Mouse (Mus musculus): ENCODE measurements at regions not wholly inside any gene's neighbourhood (a gene's known extent, or its start where the extent isn't known, plus 50 kb on each side); places are given as distances from the start of the nearest gene placed in this dataset.

DNA sequence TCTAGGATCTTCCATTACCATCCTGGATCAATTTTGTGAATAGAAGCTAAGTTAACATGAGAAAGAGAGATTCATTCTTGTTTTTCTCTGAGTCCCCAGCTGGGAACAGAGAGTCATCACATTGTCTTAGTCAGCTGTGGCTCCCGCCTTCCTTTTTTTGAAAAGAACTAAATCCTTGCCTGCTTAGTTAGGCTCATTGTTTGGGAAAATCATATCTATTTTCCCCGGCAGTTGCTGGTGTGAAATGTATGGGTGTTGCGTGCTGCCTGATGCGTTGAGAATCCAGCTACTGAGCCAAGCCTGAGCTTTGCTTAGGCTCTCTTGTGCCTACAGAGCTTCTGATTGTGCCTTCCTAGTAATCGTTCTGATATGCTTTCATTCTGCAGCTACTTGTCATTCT lies 66.3 kb downstream of the Fam50b start:
- Histone ChIP-seq H3K9me3 (ENCODE audit: control insufficient read depth, low read length) (0 out of 2 replicates have a peak, but pooled peaks cover 3% of the 10 kb centered on the region), H3K9ac (ENCODE audit: low read length) (no peak overlapping the region), H3K4me2 (ENCODE audit: low read depth, low read length) (no peak overlapping the region), H3K4me1 (replicated peaks; ENCODE audit: control insufficient read depth, insufficient read depth, low read length) (no peaks in the 10 kb centered on the region), H3K27ac (ENCODE audit: low read length) (no peak overlapping the region), H3K27me3 (ENCODE audit: control insufficient read depth, insufficient read depth, low read depth, low read length) (no peaks in the 10 kb centered on the region), H3K4me3 (ENCODE audit: low read length) (no peak overlapping the region), H3K36me3 (ENCODE audit: control insufficient read depth, insufficient read depth, low read length) (no peaks in the 10 kb centered on the region)
- ATAC-seq (ENCODE audit: low read depth), result no peak
- 65% methylated on average over 5 of the region's 5 CpGs for WGBS

DNA sequence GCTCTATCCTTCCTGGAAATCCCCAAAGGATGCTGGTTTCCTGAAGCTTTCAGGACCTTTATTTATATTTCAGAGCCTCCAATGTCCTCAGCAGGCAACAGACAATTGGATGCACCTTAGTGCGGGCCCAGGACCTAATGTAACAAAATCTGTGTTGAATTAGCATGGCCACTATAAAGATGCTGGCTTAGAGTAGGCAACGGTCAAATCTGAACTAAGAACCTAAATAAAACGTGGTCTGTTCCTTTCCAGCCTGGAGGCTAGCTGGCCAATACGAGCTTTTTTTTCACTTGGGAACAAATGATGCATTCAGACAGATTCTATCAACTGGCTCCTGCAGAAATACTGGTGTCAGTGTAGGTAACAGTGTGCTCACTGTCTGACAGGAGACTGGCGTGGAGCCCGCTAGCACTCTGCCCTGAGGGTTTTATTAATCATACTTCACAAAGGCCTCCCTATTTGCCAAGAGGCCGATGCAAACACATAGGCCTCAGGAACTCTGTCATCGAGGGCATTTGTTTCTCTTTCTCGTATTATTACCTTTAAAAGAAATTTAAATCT lies 68.5 kb upstream of the Prpf4b start:
- Histone ChIP-seq H3K9me3 (ENCODE audit: control insufficient read depth, low read length) (0 out of 2 replicates have a peak, but pooled peaks cover 3% of the 10 kb centered on the region), H3K4me3 (ENCODE audit: low read length) (no peak overlapping the region), H3K4me1 (replicated peaks; ENCODE audit: control insufficient read depth, insufficient read depth, low read length) (no peaks in the 10 kb centered on the region), H3K36me3 (ENCODE audit: control insufficient read depth, insufficient read depth, low read length) (no peaks in the 10 kb centered on the region), H3K27me3 (ENCODE audit: control insufficient read depth, insufficient read depth, low read depth, low read length) (no peaks in the 10 kb centered on the region), H3K27ac (ENCODE audit: low read length) (no peak overlapping the region), H3K4me2 (ENCODE audit: low read depth, low read length) (no peak overlapping the region), H3K9ac (ENCODE audit: low read length) (no peak overlapping the region)
- ATAC-seq (ENCODE audit: low read depth), result no peak
- WGBS, result 45% methylated on average over 9 of the region's 9 CpGs

DNA sequence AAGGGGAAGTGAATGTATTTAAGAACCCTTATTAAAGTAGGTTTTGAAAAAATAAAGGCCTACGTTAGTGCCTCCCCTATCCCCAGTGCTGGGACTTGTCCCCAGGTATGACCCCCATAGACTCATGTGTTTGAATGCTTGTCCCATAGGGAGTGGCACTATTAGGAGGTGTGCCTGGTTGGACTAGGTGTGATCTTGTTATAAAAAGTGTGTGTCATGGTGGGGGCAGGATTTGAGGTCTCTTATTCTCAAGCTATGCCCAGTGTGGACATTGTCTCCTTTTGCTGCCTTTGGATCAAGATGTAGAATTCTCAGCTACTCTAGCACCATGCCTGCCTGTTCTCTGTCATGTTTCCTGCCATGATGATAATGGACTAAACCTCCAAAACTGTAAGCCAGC lies 65.6 kb upstream of the Prpf4b start:
- no peaks in the 10 kb centered on the region for H3K27me3 ChIP-seq (ENCODE audit: control insufficient read depth, insufficient read depth, low read depth, low read length)
- no peak for ATAC-seq (ENCODE audit: low read depth)
- H3K27ac ChIP-seq (ENCODE audit: low read length), result no peak overlapping the region
- no peak overlapping the region for H3K4me2 ChIP-seq (ENCODE audit: low read depth, low read length)
- no peak overlapping the region for H3K4me3 ChIP-seq (ENCODE audit: low read length)
- peaks cover 6% of the 10 kb centered on the region for H3K4me1 ChIP-seq (replicated peaks; ENCODE audit: control insufficient read depth, insufficient read depth, low read length)
- H3K9me3 ChIP-seq (ENCODE audit: control insufficient read depth, low read length), result no peaks in the 10 kb centered on the region
- no peak overlapping the region for H3K9ac ChIP-seq (ENCODE audit: low read length)
- WGBS, result 83% methylated on average over 1 of the region's 1 CpGs
- no peaks in the 10 kb centered on the region for H3K36me3 ChIP-seq (ENCODE audit: control insufficient read depth, insufficient read depth, low read length)

DNA sequence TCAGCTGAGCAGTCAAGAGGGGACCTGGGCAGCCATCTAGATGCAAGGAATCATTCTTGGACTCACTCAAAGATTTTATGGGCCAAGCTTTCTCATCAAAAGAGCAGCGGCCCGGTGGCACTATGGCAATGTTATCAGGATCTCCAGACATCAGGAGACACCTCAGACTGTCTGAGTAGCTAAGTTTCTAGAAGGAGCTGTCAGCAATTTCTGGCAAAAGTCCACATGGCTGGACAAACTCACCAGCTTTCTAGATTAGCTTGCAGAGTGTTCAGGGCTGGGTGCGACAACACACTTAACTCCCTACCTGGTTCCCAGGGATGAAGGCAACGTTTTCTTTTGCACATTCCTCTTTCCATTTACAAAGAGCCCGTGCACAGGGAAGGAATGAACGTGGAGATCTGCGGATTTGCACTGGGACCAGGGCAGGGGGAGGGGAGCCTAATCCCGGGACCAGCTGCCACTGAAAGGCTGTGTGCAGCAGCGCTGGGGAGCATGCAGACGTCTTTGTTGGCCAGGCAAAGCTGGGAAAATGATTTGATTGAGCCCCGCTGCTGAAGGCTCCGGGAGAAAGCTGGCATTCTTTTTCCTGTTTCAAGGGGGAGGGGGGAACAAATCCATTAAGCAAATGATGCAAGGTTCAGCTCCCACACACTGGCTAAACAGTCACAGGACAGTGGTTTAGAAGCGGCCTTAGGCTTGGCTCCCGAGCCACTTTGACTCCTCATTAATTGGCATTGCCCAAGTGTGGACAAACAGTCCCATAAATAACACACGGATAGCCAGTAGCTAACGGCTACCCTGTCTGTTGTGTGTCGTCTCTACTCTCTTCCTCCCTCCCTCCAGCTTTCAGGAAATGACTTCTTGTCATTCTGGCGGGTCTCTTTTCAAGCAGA lies 60.7 kb upstream of the Prpf4b start:
- ATAC-seq (ENCODE audit: low read depth), result peak; percentile 84
- WGBS, result 14% methylated on average over 18 of the region's 18 CpGs
- Histone ChIP-seq H3K4me3 (ENCODE audit: low read length) (peak overlapping the region; percentile 1; the same call in 1 of the 2 replicates), H3K27ac (ENCODE audit: low read length) (peak overlapping the region; percentile 35), H3K9me3 (ENCODE audit: control insufficient read depth, low read length) (no peaks in the 10 kb centered on the region), H3K36me3 (ENCODE audit: control insufficient read depth, insufficient read depth, low read length) (no peaks in the 10 kb centered on the region), H3K4me1 (replicated peaks; ENCODE audit: control insufficient read depth, insufficient read depth, low read length) (peaks cover 14% of the 10 kb centered on the region), H3K27me3 (ENCODE audit: control insufficient read depth, insufficient read depth, low read depth, low read length) (no peaks in the 10 kb centered on the region), H3K9ac (ENCODE audit: low read length) (peak overlapping the region; percentile 42; the same call in 1 of the 2 replicates), H3K4me2 (ENCODE audit: low read depth, low read length) (peak overlapping the region; percentile 42)

DNA sequence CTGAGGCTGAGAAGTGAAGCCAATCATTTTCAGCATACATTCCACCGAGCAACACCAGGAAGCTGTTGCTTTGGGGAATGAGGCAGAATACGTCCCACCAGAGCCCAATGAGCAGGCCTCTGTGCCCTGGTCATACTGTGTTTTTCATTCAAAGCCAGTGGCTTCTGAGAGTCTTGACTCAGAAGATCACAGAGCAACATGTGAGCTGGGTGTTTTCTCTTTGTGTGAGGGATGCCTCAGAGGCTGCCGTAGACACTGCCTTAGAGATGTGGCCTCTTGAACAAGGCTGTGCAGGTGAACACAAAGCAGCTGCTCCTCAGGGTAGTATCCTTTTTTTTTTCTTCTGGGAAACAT lies 60.1 kb upstream of the Prpf4b start:
- Histone ChIP-seq H3K9ac (ENCODE audit: low read length) (0 out of 2 replicates have a peak overlapping the region, but pooled peaks have one; percentile 42), H3K4me1 (replicated peaks; ENCODE audit: control insufficient read depth, insufficient read depth, low read length) (peaks cover 14% of the 10 kb centered on the region), H3K4me3 (ENCODE audit: low read length) (no peak overlapping the region), H3K4me2 (ENCODE audit: low read depth, low read length) (peak overlapping the region; percentile 42; the same call in 1 of the 2 replicates), H3K27ac (ENCODE audit: low read length) (peak overlapping the region; percentile 35; the same call in 1 of the 2 replicates), H3K36me3 (ENCODE audit: control insufficient read depth, insufficient read depth, low read length) (no peaks in the 10 kb centered on the region), H3K27me3 (ENCODE audit: control insufficient read depth, insufficient read depth, low read depth, low read length) (no peaks in the 10 kb centered on the region), H3K9me3 (ENCODE audit: control insufficient read depth, low read length) (no peaks in the 10 kb centered on the region)
- WGBS, result 42% methylated on average over 3 of the region's 3 CpGs
- no peak for ATAC-seq (ENCODE audit: low read depth)

DNA sequence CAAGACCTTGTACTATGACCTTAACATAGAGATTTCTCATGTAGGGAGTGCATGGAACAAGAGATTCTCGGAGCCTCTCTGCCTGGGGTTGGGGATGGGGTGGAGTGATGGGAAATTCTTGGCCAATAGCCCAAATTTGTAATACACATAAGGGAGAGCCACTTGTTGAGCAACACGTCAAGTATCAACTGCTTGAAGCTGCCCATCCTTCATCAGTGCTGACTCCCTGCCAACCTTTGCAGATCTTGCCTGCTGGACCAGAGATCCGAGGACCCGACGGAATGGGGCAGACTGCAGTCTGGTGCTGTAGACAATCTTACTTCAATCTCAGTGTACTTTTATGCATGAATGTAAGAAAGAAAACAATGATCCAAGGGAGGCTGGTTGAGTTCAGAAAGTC lies 56.9 kb upstream of the Prpf4b start:
- Histone ChIP-seq H3K27ac (ENCODE audit: low read length) (no peak overlapping the region), H3K4me2 (ENCODE audit: low read depth, low read length) (no peak overlapping the region), H3K27me3 (ENCODE audit: control insufficient read depth, insufficient read depth, low read depth, low read length) (no peaks in the 10 kb centered on the region), H3K36me3 (ENCODE audit: control insufficient read depth, insufficient read depth, low read length) (no peaks in the 10 kb centered on the region), H3K4me1 (replicated peaks; ENCODE audit: control insufficient read depth, insufficient read depth, low read length) (peaks cover 14% of the 10 kb centered on the region), H3K4me3 (ENCODE audit: low read length) (no peak overlapping the region), H3K9ac (ENCODE audit: low read length) (no peak overlapping the region), H3K9me3 (ENCODE audit: control insufficient read depth, low read length) (no peaks in the 10 kb centered on the region)
- 47% methylated on average over 5 of the region's 5 CpGs for WGBS
- peak; percentile 53; the same call in 1 of the 2 replicates for ATAC-seq (ENCODE audit: low read depth)

DNA sequence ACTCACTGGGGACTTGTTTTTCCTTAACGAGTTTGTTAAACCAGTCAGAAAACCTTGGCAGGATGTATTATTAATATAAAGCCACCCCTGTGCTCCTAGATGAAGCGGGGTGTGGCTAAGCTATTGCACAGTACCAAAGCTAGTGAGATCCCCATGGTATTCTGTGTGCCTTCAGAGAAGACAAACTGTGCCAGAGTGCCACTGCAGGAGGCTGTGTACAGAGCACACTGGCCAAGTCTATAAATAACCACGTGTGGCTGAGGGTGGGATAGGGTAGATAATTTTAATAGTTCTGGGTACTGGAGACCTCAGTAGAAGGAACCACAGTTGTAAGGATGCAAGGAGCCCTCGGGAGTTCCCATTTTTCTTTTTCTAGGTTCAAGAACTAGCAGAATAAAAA lies 54.7 kb upstream of the Prpf4b start:
- Histone ChIP-seq H3K4me2 (ENCODE audit: low read depth, low read length) (no peak overlapping the region), H3K9me3 (ENCODE audit: control insufficient read depth, low read length) (no peaks in the 10 kb centered on the region), H3K27me3 (ENCODE audit: control insufficient read depth, insufficient read depth, low read depth, low read length) (no peaks in the 10 kb centered on the region), H3K27ac (ENCODE audit: low read length) (no peak overlapping the region), H3K4me3 (ENCODE audit: low read length) (no peak overlapping the region), H3K36me3 (ENCODE audit: control insufficient read depth, insufficient read depth, low read length) (no peaks in the 10 kb centered on the region), H3K4me1 (replicated peaks; ENCODE audit: control insufficient read depth, insufficient read depth, low read length) (peaks cover 3% of the 10 kb centered on the region; the same call in 1 of the 2 replicates), H3K9ac (ENCODE audit: low read length) (no peak overlapping the region)
- WGBS, result 64% methylated on average over 4 of the region's 4 CpGs
- 0 out of 2 replicates have a peak, but pooled peaks have one; percentile 20 for ATAC-seq (ENCODE audit: low read depth)

DNA sequence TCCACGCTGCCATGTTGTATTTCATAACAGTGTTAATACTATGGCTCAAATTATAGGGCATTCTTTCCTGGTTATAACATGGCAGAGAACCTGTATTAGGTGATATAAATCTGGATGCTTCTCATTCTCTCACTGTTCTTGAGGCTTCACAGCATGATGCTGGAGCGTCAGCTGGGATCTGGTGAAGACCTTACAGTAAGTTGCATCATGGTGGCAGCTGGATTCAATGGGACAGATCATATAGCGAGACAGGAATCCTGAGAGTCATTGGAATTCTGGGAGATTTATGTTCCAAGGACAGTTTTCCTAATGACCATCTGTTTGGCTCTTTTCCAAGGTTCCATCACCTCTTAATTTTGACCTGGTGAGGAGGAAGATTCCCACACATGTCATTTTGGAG lies 53.2 kb upstream of the Prpf4b start:
- Histone ChIP-seq H3K27ac (ENCODE audit: low read length) (no peak overlapping the region), H3K9ac (ENCODE audit: low read length) (no peak overlapping the region), H3K4me1 (replicated peaks; ENCODE audit: control insufficient read depth, insufficient read depth, low read length) (peaks cover 3% of the 10 kb centered on the region; the same call in 1 of the 2 replicates), H3K9me3 (ENCODE audit: control insufficient read depth, low read length) (no peaks in the 10 kb centered on the region), H3K4me3 (ENCODE audit: low read length) (no peak overlapping the region), H3K36me3 (ENCODE audit: control insufficient read depth, insufficient read depth, low read length) (no peaks in the 10 kb centered on the region), H3K27me3 (ENCODE audit: control insufficient read depth, insufficient read depth, low read depth, low read length) (no peaks in the 10 kb centered on the region), H3K4me2 (ENCODE audit: low read depth, low read length) (no peak overlapping the region)
- ATAC-seq (ENCODE audit: low read depth), result no peak
- WGBS, result 87% methylated on average over 3 of the region's 3 CpGs

DNA sequence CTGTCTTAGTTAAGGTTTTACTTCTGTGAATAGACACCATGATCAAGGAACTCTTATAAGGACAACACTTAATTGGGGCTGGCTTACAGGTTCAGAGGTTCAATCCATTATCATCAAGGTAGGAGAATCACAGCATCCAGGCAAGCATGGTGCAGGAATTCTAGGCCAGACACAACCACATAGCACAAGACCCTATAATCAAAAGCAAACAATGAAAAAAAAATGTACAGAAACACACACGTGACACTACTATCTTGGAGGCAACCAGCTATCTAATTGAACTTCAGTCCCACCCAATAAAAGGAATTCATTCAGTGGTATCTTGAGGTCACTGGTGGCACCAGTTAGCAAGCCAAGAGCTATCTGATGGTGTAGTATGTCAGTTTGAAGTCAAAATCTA lies 50.9 kb upstream of the Prpf4b start:
- H3K4me1 ChIP-seq (replicated peaks; ENCODE audit: control insufficient read depth, insufficient read depth, low read length), result no peaks in the 10 kb centered on the region
- WGBS, result 64% methylated on average over 1 of the region's 1 CpGs
- H3K27me3 ChIP-seq (ENCODE audit: control insufficient read depth, insufficient read depth, low read depth, low read length), result no peaks in the 10 kb centered on the region
- H3K9me3 ChIP-seq (ENCODE audit: control insufficient read depth, low read length), result no peaks in the 10 kb centered on the region
- H3K27ac ChIP-seq (ENCODE audit: low read length), result no peak overlapping the region
- no peak overlapping the region for H3K9ac ChIP-seq (ENCODE audit: low read length)
- no peak overlapping the region for H3K4me3 ChIP-seq (ENCODE audit: low read length)
- H3K36me3 ChIP-seq (ENCODE audit: control insufficient read depth, insufficient read depth, low read length), result no peaks in the 10 kb centered on the region
- H3K4me2 ChIP-seq (ENCODE audit: low read depth, low read length), result no peak overlapping the region
- no peak for ATAC-seq (ENCODE audit: low read depth)
